Mouse (Mus musculus) liver, embryonic 15.5 days (tissue): Measurements from ENCODE around the gene Gm20388. TPM values are rescaled to one million over a fixed set of nuclear protein-coding genes. Genes with fewer than 3 reads are reported as not detected.

ENCODE experiments used
- ATAC-seq: fragments of 200-750 bp; cut with Nextera tagmentation; 2 replicates; pipeline ENCODE4 v1.8.0; 2017; ENCODE audit warnings: moderate number of reproducible peaks, mild to moderate bottlenecking, moderate library complexity; ENCODE audit not compliant: insufficient read depth
- H3K27ac ChIP-seq: fragments of 300-500 bp; sonication (generic); replicated peaks from 2 replicates; pipeline ENCODE4 v1.5.1; 2015; ENCODE audit warnings: mild to moderate bottlenecking, inconsistent platforms
- H3K27me3 ChIP-seq: fragments of 300-500 bp; sonication (generic); 2 replicates; pipeline ENCODE4 v1.6.1; 2015; ENCODE audit warnings: mild to moderate bottlenecking, inconsistent platforms
- H3K36me3 ChIP-seq: fragments of 300-500 bp; sonication (generic); replicated peaks from 2 replicates; pipeline ENCODE4 v1.6.1; 2015; ENCODE audit warnings: moderate library complexity, mild to moderate bottlenecking, inconsistent platforms
- H3K4me1 ChIP-seq: fragments of 300-500 bp; sonication (generic); replicated peaks from 2 replicates; pipeline ENCODE4 v1.6.1; 2015; ENCODE audit warnings: inconsistent platforms
- H3K4me2 ChIP-seq: fragments of 300-500 bp; sonication (generic); 2 replicates; pipeline ENCODE4 v1.6.1; 2015; ENCODE audit warnings: moderate library complexity, mild to moderate bottlenecking, inconsistent platforms
- H3K4me3 ChIP-seq: fragments of 300-500 bp; sonication (generic); replicated peaks from 2 replicates; pipeline ENCODE4 v1.5.1; 2015; ENCODE audit warnings: mild to moderate bottlenecking, inconsistent platforms
- H3K9ac ChIP-seq: fragments of 300-500 bp; sonication (generic); 2 replicates; pipeline ENCODE4 v1.6.1; 2015; ENCODE audit warnings: moderate library complexity, mild to moderate bottlenecking, inconsistent platforms
- H3K9me3 ChIP-seq: fragments of 300-500 bp; sonication (generic); replicated peaks from 2 replicates; pipeline ENCODE4 v1.6.1; 2016; ENCODE audit warnings: inconsistent platforms
- WGBS: fragments of 180-500 bp; shearing (Covaris S2); methylation state at CpG from one replicate; pipeline ENCODE4 v1.1.7; 2015; ENCODE audit warnings: mixed read lengths; ENCODE audit not compliant: insufficient replicate concordance; 5-methylcytosine and 5-hydroxymethylcytosine counted together
- polyA plus RNA-seq: library from polyadenylated mRNA; unstranded; fragments of >200 nt; fragmentation: Nextera tagmentation; extraction: Ambion mirVana; gene quantifications from 2 replicates; pipeline ENCODE4 v1.2.1, GENCODE M21; 2015

Gm20388 gene
- polyA plus RNA-seq, 1 experiment from 2014 or later, result not detected

GRCm38 (mm10) chr8:121078721-121079120 is 1168.1 kb downstream of the Gm20388 start:
- H3K4me2 ChIP-seq, result no peak overlapping the region
- no peak overlapping the region for H3K4me3 ChIP-seq
- peaks cover 6% of the 10 kb centered on the region for H3K4me1 ChIP-seq
- no peak overlapping the region for H3K9ac ChIP-seq
- no peaks in the 10 kb centered on the region for H3K9me3 ChIP-seq
- WGBS, result 15% methylated on average over 14 of the region's 14 CpGs
- H3K36me3 ChIP-seq, result no peaks in the 10 kb centered on the region
- peaks cover 100% of the 10 kb centered on the region for H3K27me3 ChIP-seq
- no peak overlapping the region for H3K27ac ChIP-seq
- ATAC-seq, result no peak

- Histone ChIP-seq H3K4me1 (peaks cover 6% of the 10 kb centered on the region), H3K27ac (no peak overlapping the region), H3K4me3 (no peak overlapping the region), H3K36me3 (no peaks in the 10 kb centered on the region), H3K9ac (no peak overlapping the region), H3K27me3 (peaks cover 100% of the 10 kb centered on the region), H3K4me2 (no peak overlapping the region), H3K9me3 (no peaks in the 10 kb centered on the region)
- no peak for ATAC-seq
- 11% methylated on average over 7 of the region's 7 CpGs for WGBS
Measured at GRCm38 (mm10) chr8:121079201-121079600, 1168.6 kb downstream of the Gm20388 start.

GRCm38 (mm10) chr8:121079944-121080343 is 1169.3 kb downstream of the Gm20388 start:
- H3K9me3 ChIP-seq, result no peaks in the 10 kb centered on the region
- no peak overlapping the region for H3K4me3 ChIP-seq
- H3K27ac ChIP-seq, result no peak overlapping the region
- 14% methylated on average over 12 of the region's 12 CpGs for WGBS
- no peak overlapping the region for H3K9ac ChIP-seq
- H3K36me3 ChIP-seq, result no peaks in the 10 kb centered on the region
- no peak for ATAC-seq
- H3K4me2 ChIP-seq, result no peak overlapping the region
- H3K4me1 ChIP-seq, result peaks cover 11% of the 10 kb centered on the region
- peaks cover 100% of the 10 kb centered on the region for H3K27me3 ChIP-seq

GRCm38 (mm10) chr8:121080361-121081090 is 1169.9 kb downstream of the Gm20388 start:
- Histone ChIP-seq H3K4me3 (no peak overlapping the region), H3K27ac (no peak overlapping the region), H3K9me3 (no peaks in the 10 kb centered on the region), H3K36me3 (no peaks in the 10 kb centered on the region), H3K4me2 (peak overlapping the region; percentile 13; the same call in 1 of the 2 replicates), H3K27me3 (peaks cover 100% of the 10 kb centered on the region), H3K9ac (no peak overlapping the region), H3K4me1 (peaks cover 11% of the 10 kb centered on the region)
- ATAC-seq, result no peak
- 2% methylated on average over 48 of the region's 49 CpGs for WGBS

- no peaks in the 10 kb centered on the region for H3K36me3 ChIP-seq
- H3K27me3 ChIP-seq, result peaks cover 100% of the 10 kb centered on the region
- H3K4me1 ChIP-seq, result peaks cover 11% of the 10 kb centered on the region
- no peak for ATAC-seq
- no peak overlapping the region for H3K9ac ChIP-seq
- 5% methylated on average over 7 of the region's 7 CpGs for WGBS
- H3K27ac ChIP-seq, result no peak overlapping the region
- no peak overlapping the region for H3K4me2 ChIP-seq
- no peaks in the 10 kb centered on the region for H3K9me3 ChIP-seq
- H3K4me3 ChIP-seq, result no peak overlapping the region
Measured at GRCm38 (mm10) chr8:121081398-121081797, 1170.8 kb downstream of the Gm20388 start.

- Histone ChIP-seq H3K4me1 (peaks cover 11% of the 10 kb centered on the region), H3K9ac (no peak overlapping the region), H3K27me3 (peaks cover 100% of the 10 kb centered on the region), H3K4me2 (peak overlapping the region; percentile 65), H3K9me3 (no peaks in the 10 kb centered on the region), H3K4me3 (peak overlapping the region; percentile 50), H3K36me3 (no peaks in the 10 kb centered on the region), H3K27ac (no peak overlapping the region; the same call in 1 of the 2 replicates)
- no peak for ATAC-seq
- WGBS, result 2% methylated on average over 57 of the region's 57 CpGs
Measured at GRCm38 (mm10) chr8:121082218-121083092, 1171.8 kb downstream of the Gm20388 start.

- no peak for ATAC-seq
- Histone ChIP-seq H3K27me3 (peaks cover 100% of the 10 kb centered on the region), H3K9ac (no peak overlapping the region), H3K4me1 (peaks cover 11% of the 10 kb centered on the region), H3K4me2 (peak overlapping the region; percentile 65), H3K27ac (no peak overlapping the region), H3K9me3 (no peaks in the 10 kb centered on the region), H3K36me3 (no peaks in the 10 kb centered on the region), H3K4me3 (peak overlapping the region; percentile 50)
- under 1% methylated on average over 89 of the region's 89 CpGs for WGBS
Measured at GRCm38 (mm10) chr8:121083093-121083935, 1172.7 kb downstream of the Gm20388 start.

GRCm38 (mm10) chr8:121083936-121084209 is 1173.2 kb downstream of the Gm20388 start:
- Histone ChIP-seq H3K4me1 (peaks cover 11% of the 10 kb centered on the region), H3K36me3 (no peaks in the 10 kb centered on the region), H3K4me2 (peak overlapping the region; percentile 65), H3K27me3 (peaks cover 100% of the 10 kb centered on the region), H3K9me3 (no peaks in the 10 kb centered on the region), H3K27ac (no peak overlapping the region), H3K4me3 (peak overlapping the region; percentile 50), H3K9ac (no peak overlapping the region)
- WGBS, result 2% methylated on average over 17 of the region's 27 CpGs
- no peak for ATAC-seq

GRCm38 (mm10) chr8:121084210-121084951 is 1173.7 kb downstream of the Gm20388 start, which contains the start of gene Foxf1:
Gene Foxf1 (plus strand): TSS chr8:121084386.
- H3K27me3 ChIP-seq, result peaks cover 100% of the 10 kb centered on the region
- ATAC-seq, result no peak
- H3K9ac ChIP-seq, result no peak within 1 kb of the TSS

GRCm38 (mm10) chr8:121085011-121085410 is 1174.4 kb downstream of the Gm20388 start:
- WGBS, result 3% methylated on average over 30 of the region's 30 CpGs
- Histone ChIP-seq H3K9me3 (no peaks in the 10 kb centered on the region), H3K4me2 (peak overlapping the region; percentile 65; the same call in 1 of the 2 replicates), H3K36me3 (no peaks in the 10 kb centered on the region), H3K27ac (no peak overlapping the region), H3K4me1 (peaks cover 11% of the 10 kb centered on the region), H3K4me3 (peak overlapping the region; percentile 50), H3K9ac (no peak overlapping the region), H3K27me3 (peaks cover 100% of the 10 kb centered on the region)
- ATAC-seq, result no peak

More at GRCm38 (mm10) chr8:121084210-121084951, 1173.7 kb downstream of the Gm20388 start, which contains the start of gene Foxf1:
- peak within 1 kb of the TSS; percentile 50 for H3K4me3 ChIP-seq
- H3K27ac ChIP-seq, result no peak within 1 kb of the TSS
- WGBS, result under 1% methylated on average over 55 of the region's 83 CpGs
- peak within 1 kb of the TSS; percentile 65 for H3K4me2 ChIP-seq
- no peaks in the 10 kb centered on the region for H3K9me3 ChIP-seq
- H3K36me3 ChIP-seq, result no peaks in the 10 kb centered on the region
- H3K4me1 ChIP-seq, result peaks cover 11% of the 10 kb centered on the region
